In genomic region chr5:35970380-35971105, GRCm38 (mm10) we compare ENCODE assay signal across 10 mouse cellular contexts.
DNase-seq lines count a peak whose midpoint lies in the region; ATAC-seq lines count a peak whose summit lies in the region.
"Had no signal": no experiment of that assay in that cellular context is flagged by ENCODE, and none has a peak within 500 bp of the region (broad histone marks: within the 10 kb centered on the region; RNA-seq: fewer than 3 reads in every experiment).

No protein-coding gene starts in this region.

- DNase-seq in testis, postnatal 10 days (ENCODE audit: low spot score), result peak; percentile 73
- DNase-seq in testis, postnatal 14 days (ENCODE audit: low spot score), result no peak
- DNase-seq in heart, embryonic 10.5 days (ENCODE audit: low spot score), result no peak
- peak; percentile 80 for DNase-seq in retina, postnatal 1 day
- DNase-seq in spleen, adult 12 weeks (ENCODE audit: low spot score), result no peak
- no peak for DNase-seq in adrenal gland, postnatal 14 days
- DNase-seq: liver, embryonic 13.5 days had no signal

- H3K27me3 ChIP-seq in heart, embryonic 10.5 days (ENCODE audit: insufficient read depth, poor library complexity, severe bottlenecking), result no peaks in the 10 kb centered on the region
- no peaks in the 10 kb centered on the region for H3K27me3 ChIP-seq in kidney, embryonic 16.5 days (ENCODE audit: insufficient read depth, low read length)
- no peaks in the 10 kb centered on the region for H3K27me3 ChIP-seq in lung, embryonic 16.5 days (ENCODE audit: control insufficient read depth, insufficient read depth, low read depth, low read length)
- H3K27me3 ChIP-seq: liver, embryonic 13.5 days; Patski had no signal

- H3K4me3 ChIP-seq in heart, embryonic 10.5 days, result no peak overlapping the region
- no peak overlapping the region for H3K4me3 ChIP-seq in kidney, embryonic 16.5 days (ENCODE audit: low read length)
- no peak overlapping the region for H3K4me3 ChIP-seq in lung, embryonic 16.5 days (ENCODE audit: low read length)
- H3K4me3 ChIP-seq: liver, embryonic 13.5 days had no signal

- 0 out of 2 replicates have a peak overlapping the region, but pooled peaks have one; percentile 0 for H3K27ac ChIP-seq in heart, embryonic 10.5 days
- H3K27ac ChIP-seq in kidney, embryonic 16.5 days (ENCODE audit: low read length), result peak overlapping the region; percentile 50
- peak overlapping the region; percentile 43 for H3K27ac ChIP-seq in lung, embryonic 16.5 days (ENCODE audit: low read length)
- H3K27ac ChIP-seq: liver, embryonic 13.5 days had no signal

- no peaks in the 10 kb centered on the region for H3K9me3 ChIP-seq in heart, embryonic 10.5 days
- H3K9me3 ChIP-seq in kidney, embryonic 16.5 days (ENCODE audit: low read length), result no peaks in the 10 kb centered on the region
- no peaks in the 10 kb centered on the region for H3K9me3 ChIP-seq in lung, embryonic 16.5 days (ENCODE audit: control insufficient read depth, low read length)
- H3K9me3 ChIP-seq: liver, embryonic 13.5 days had no signal

- H3K4me2 ChIP-seq in kidney, embryonic 16.5 days (replicated peaks; ENCODE audit: low read depth, low read length), result no peak overlapping the region
- no peak overlapping the region for H3K4me2 ChIP-seq in lung, embryonic 16.5 days (ENCODE audit: low read depth, low read length)
- H3K4me2 ChIP-seq: liver, embryonic 13.5 days had no signal

- no peak overlapping the region for H3K9ac ChIP-seq in kidney, embryonic 16.5 days (replicated peaks; ENCODE audit: low read length)
- H3K9ac ChIP-seq in lung, embryonic 16.5 days (ENCODE audit: low read length), result no peak overlapping the region
- H3K9ac ChIP-seq: liver, embryonic 13.5 days had no signal

- peaks cover 26% of the 10 kb centered on the region for H3K4me1 ChIP-seq in heart, embryonic 10.5 days
- peaks cover 42% of the 10 kb centered on the region for H3K4me1 ChIP-seq in kidney, embryonic 16.5 days (ENCODE audit: insufficient read depth, low read length)
- peaks cover 26% of the 10 kb centered on the region for H3K4me1 ChIP-seq in lung, embryonic 16.5 days (replicated peaks; ENCODE audit: control insufficient read depth, insufficient read depth, low read length)

- ATAC-seq in kidney, embryonic 16.5 days (ENCODE audit: low FRiP score, low TSS enrichment), result peak; percentile 27; the same call in 1 of the 2 replicates
- ATAC-seq in lung, embryonic 16.5 days (ENCODE audit: low read depth), result peak; percentile 60
- ATAC-seq: Patski had no signal

- peaks cover 75% of the 10 kb centered on the region for H3K36me3 ChIP-seq in heart, embryonic 10.5 days
- peaks cover 35% of the 10 kb centered on the region for H3K36me3 ChIP-seq in kidney, embryonic 16.5 days (ENCODE audit: insufficient read depth, low read length)
- peaks cover 7% of the 10 kb centered on the region for H3K36me3 ChIP-seq in lung, embryonic 16.5 days (ENCODE audit: control insufficient read depth, insufficient read depth, low read length)
- H3K36me3 ChIP-seq: liver, embryonic 13.5 days had no signal

- 72% methylated on average over 12 of the region's 12 CpGs for WGBS in heart, embryonic 10.5 days
- 36% methylated on average over 12 of the region's 12 CpGs for WGBS in kidney, embryonic 16.5 days
- WGBS in lung, embryonic 16.5 days, result 53% methylated on average over 12 of the region's 12 CpGs

Comparison
In these comparisons a context has a peak if more than half of its experiments do, and no peak if none do; other contexts are left out.
1. DNase-seq: peak in testis, postnatal 10 days (single experiment) and retina, postnatal 1 day (single experiment); none in testis, postnatal 14 days (single experiment), heart, embryonic 10.5 days (single experiment), spleen, adult 12 weeks (single experiment) and adrenal gland, postnatal 14 days (single experiment).
2. H3K27ac ChIP-seq: peak in every context shown above with its lines; median percentile 50 in kidney, embryonic 16.5 days; 43 in lung, embryonic 16.5 days; 0 in heart, embryonic 10.5 days.